Mouse (Mus musculus): ENCODE measurements around the gene Tanc1. TPM values are rescaled to one million over a fixed set of nuclear protein-coding genes. Genes with fewer than 3 reads are reported as not detected.

The Tanc1 gene
- total RNA-seq, 2 experiments from 2014 or later = 13.0 to 14.9 TPM

GRCm38 (mm10) chr2:59710771-59711170 lies 98.9 kb downstream of the Tanc1 start:
- intact Hi-C loops (cut with DNase I) = no loop called here
- DNase-seq (ENCODE audit: low spot score in 2 of 2) = no peak

DNA sequence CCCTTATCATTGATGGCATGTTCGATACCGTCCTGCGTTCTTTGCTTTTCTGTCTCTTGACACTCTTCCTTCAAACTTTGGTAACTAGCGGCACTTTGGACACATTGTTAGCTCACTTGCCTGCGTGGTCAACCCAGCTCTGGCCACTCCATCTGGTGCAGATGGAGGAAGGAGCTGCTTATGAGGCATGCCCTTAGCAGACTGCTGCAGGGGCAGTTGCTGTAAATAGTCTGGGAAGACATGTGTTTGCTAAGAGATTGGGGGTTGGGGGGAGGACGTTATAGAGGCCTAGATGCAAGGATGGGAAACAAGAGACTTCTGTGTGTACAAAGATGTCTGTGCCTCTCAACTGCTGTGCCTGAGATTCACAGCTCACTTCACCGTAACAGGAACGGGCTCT lies 100.2 kb downstream of the Tanc1 start:
- intact Hi-C loops (cut with DNase I) = no loop called here
- DNase-seq (ENCODE audit: low spot score in 2 of 2) = no peak

- no peak for DNase-seq (ENCODE audit: low spot score in 2 of 2)
- intact Hi-C loops (cut with DNase I) = no loop called here
Observed at GRCm38 (mm10) chr2:59712484-59712883, 100.6 kb downstream of the Tanc1 start.

DNA sequence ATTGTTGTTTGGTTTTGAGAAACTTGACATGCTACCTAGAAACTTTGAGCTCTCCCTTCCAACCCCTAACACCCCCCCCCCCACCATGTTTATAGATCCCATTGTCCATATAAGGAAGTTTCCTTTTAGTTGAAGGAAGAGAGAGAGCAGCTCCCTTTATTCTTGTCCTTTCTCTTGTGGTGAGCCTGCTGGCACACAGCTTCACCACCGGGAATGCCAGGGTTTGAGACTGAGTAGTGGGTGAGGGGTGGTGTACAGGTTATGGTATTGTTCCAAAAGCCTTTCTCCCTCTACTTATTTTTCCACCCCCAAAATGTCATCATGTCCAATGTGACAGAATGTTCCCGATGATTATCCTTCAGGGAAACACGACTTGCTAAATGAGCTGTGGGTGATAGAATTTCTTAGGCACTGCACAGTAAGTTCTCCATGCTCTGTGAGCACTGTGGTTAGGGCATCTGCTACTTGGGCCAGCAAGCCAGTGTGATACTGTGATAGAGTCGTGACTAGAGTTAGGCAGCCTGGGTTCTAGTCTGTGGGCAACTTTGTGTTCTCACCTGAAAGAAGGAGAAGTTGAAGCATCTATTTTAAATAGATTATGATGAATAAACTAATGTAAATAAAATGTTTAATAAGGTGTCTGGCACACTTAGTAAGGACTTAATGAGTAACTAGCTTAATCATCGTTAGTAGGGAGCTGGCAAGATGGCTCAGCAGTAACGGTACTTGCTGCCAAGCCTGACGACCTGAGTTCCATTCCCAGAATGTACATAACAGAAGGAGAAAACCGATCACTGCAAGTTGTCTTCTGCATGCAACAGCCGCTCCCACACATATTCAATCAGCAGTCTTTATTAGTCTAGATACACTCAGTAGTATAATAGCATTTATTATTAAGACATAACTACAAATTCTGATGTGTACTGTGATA lies 102.0 kb downstream of the Tanc1 start:
- intact Hi-C loops (cut with DNase I) = no loop called here

GRCm38 (mm10) chr2:59714992-59715391 lies 103.2 kb downstream of the Tanc1 start:
- intact Hi-C loops (cut with DNase I) = no loop called here
- DNase-seq (ENCODE audit: low spot score in 2 of 2) = no peak

More for the DNA sequence above, 102.0 kb downstream of the Tanc1 start:
- DNase-seq (ENCODE audit: low spot score in 2 of 2) = no peak

DNA sequence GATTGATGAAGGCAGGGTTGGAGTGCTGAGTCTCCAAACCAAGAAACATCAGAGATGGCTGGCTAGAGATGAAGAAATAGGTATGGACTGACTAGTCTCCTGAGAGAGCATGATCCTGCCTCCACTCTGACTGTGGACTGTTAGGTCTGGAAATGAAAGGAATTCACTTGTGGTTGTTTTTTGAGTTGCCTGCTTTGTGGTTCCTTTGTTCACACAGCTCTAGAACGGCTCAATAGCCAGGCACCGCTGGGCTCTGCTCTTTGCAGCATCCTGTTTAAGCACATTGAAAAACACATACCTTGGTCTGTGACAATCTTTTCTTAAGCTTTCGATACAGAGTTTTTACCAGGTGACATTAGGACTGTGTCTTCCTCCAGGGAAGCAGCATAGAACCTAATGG lies 104.6 kb downstream of the Tanc1 start:
- no peak for DNase-seq (ENCODE audit: low spot score in 2 of 2)
- intact Hi-C loops (cut with DNase I) = no loop called here

DNA sequence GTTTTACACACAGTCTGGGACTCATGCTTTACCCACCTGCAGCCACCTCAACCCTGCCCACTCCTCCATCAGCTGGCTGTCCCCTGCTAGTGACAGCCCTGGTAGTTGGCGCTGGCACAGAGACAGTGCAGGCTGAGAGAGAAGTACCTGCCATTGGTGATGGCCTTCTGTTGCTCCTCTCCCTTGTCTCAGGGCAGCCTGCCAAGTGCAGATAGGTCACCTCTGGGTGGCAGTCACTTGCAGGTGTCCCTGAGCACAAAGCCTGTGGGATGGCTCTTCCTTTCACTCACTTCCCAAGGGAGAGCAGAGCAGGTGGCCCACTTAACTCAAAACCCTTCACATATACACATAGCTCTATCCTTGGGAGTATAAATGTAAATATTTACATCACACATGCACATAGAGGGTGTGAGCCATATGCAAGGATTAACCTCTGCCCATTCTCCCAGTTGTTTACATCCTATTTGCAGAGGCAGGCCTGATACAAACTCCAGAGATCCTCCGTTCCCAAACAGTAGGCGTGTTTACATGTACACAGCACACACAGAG lies 106.0 kb downstream of the Tanc1 start:
- DNase-seq (ENCODE audit: low spot score in 2 of 2) = no peak

GRCm38 (mm10) chr2:59718601-59719416 lies 107.0 kb downstream of the Tanc1 start:
- DNase-seq (ENCODE audit: low spot score in 2 of 2) = no peak
- intact Hi-C loops (cut with DNase I) = no loop called here

More for the DNA sequence above, 106.0 kb downstream of the Tanc1 start:
- intact Hi-C loops (cut with DNase I) = no loop called here

- no peak for DNase-seq (ENCODE audit: low spot score in 2 of 2)
Observed at GRCm38 (mm10) chr2:59719831-59720230, 108.0 kb downstream of the Tanc1 start.

DNA sequence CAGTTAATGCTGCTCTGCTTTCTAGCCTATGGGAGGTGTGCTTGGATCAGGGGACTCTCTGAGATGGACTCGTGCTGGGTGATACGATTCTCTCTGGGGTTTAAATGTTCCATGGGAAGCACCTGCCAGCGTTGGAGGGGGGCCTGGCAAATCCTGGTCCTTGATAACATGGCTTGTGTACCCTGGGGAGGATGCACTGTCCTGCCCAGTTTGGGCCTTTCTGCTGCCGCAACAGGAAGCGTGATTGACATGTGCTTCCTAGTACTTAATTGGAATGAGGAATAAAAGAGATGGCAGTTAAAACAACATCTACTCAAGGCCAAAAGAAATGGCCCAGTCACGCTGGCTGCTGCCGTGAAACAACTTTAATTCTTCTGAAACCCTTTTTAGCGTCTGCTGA lies 109.3 kb downstream of the Tanc1 start:
- no peak for DNase-seq (ENCODE audit: low spot score in 2 of 2)
- intact Hi-C loops (cut with DNase I) = no loop called here

More at GRCm38 (mm10) chr2:59719831-59720230, 108.0 kb downstream of the Tanc1 start:
- intact Hi-C loops (cut with DNase I) = no loop called here

DNA sequence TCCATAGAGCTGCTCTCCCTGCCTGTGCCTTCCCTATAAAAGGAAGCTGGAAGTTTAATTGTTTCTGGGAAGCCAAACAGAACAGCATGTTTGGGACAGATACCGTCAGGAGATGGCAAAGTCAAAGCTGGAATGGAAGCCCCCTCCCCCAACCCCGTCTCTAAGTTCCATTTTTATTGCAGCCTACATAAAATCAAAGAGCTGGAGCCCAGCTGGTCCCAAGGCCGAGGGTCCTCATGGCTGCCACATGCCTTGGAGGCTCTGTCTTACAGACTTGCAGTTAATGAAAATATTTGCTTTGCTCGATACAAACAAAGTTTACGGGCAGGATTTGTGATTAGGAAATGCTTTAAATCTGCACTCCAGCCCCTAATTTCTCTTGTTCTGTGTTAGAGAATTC lies 109.9 kb downstream of the Tanc1 start:
- no peak for DNase-seq (ENCODE audit: low spot score in 2 of 2)
- intact Hi-C loops (cut with DNase I) = no loop called here

DNA sequence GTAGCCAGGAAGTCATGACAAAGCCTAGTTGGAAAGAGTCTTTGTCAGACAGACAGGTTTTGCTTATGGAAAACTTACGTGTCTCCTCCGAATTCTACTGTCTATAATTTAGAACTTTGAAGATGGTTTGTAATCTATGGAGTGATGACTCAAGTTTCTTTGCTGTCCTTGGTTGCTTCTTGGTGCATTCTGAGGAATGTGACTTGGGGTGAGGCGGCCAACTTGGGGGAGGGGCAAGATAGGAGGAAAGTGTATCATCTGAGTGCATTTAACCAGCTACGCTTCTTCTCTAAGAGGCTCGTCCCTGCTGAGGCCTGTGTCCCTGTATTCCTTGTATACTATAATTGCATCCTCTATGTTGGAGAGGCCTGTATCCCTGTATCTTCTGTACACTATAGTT lies 111.5 kb downstream of the Tanc1 start:
- DNase-seq (ENCODE audit: low spot score in 2 of 2) = no peak
- intact Hi-C loops (cut with DNase I) = no loop called here

DNA sequence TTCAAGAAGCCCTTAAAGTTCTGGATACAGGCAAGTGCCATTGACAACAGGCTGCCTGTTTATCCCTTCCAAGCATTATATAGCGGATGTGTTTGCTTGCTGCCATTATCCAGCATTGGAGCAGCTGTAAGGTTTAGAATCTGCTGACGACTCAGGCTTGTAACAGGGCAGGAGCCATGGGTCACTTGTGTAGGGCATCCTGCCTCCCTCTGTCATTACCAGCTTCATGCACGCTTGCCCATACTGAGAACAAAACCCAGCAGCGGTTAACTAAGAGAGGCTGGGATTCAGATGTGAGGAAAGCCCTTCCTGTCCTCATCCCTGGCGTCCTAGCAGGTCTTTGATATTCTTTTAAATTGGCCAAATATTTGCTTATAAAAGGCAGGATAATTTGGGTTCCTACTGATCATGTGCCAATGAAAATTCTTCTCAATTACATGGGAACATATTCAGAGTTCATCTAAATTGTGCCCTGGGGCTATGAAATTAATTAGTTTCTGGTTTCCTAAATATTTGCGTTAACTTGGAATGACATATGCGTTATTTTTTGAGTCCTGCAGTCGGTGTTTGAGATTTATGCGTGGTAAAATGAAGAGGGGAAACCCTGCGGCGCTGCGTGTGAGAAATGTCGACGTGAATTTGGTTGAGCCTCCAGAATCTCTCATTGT lies 113.8 kb downstream of the Tanc1 start:
- intact Hi-C loops (cut with DNase I) = no loop called here
- no peak for DNase-seq (ENCODE audit: low spot score in 2 of 2)

- DNase-seq (ENCODE audit: low spot score in 2 of 2) = no peak
- intact Hi-C loops (cut with DNase I) = no loop called here
Observed at GRCm38 (mm10) chr2:59731831-59732230, 120.0 kb downstream of the Tanc1 start.

- intact Hi-C loops (cut with DNase I) = no loop called here
Observed at GRCm38 (mm10) chr2:59733410-59733809, 121.6 kb downstream of the Tanc1 start.

DNA sequence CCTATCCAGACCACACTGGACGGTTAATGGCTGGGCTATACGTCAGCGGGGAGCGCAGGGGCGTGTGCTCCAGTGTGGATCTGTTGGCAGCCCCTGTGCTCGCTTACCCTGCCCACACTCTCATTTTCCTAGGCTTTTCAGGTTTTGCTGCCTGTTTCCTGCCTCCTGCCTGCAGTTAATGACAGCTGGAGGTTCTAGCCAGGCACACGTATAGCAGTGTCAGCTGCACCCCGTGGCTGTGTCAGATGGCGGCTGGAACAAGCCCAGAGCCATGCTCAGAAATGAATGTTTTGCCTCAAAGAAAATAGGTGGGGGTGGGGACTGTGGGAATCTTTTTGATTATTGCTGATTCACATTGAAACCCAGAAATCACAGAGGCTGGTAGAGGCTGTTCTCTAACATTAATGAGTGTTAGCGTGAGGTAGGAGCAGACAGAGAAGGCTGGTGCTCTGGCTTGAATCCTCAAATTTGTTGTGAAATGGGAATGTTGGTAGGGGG lies 124.6 kb downstream of the Tanc1 start:
- peak in 1 of 2 experiments; percentile 33 for DNase-seq (ENCODE audit: low spot score in 2 of 2)
- intact Hi-C loops (cut with DNase I) = no loop called here

More at GRCm38 (mm10) chr2:59733410-59733809, 121.6 kb downstream of the Tanc1 start:
- no peak for DNase-seq (ENCODE audit: low spot score in 2 of 2)

DNA sequence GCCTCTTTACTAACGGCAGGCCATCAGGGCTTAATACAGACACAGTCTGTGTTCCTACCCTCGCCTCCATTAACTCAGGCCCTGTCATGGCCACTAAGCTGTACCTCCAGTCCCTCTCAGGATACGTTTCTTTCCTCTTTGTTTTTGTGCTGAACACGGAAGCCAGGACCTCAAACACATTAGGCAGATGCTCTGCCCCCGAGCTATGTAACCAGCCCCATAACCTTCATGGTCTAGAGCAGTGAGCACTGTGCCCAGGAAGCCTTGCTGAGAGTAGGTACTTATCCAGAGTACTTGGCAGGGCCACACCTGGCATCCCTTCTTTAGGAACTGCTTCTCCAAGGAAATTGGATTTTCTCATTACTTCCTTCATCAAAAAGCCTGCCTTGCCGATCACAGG lies 125.5 kb downstream of the Tanc1 start:
- no peak for DNase-seq (ENCODE audit: low spot score in 2 of 2)
- intact Hi-C loops (cut with DNase I) = no loop called here

DNA sequence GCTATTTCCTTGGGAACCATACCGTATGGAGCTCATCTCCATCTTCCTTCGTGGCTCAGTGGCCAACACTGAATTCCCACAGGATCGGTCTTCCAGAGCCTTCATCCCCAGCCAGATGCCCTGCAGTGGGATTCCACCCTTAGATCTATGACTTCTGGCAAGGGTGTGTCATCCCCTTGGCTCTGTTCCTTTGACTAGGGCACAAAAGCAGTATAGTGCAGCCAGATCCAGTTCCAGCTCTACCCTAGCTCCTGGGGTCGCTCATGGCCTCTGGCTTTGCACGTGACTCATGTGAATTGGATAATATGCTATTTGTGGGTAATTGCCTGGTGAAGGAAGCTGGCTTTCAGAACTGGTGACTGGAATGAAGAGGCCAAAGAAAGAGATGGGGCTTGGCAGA lies 126.5 kb downstream of the Tanc1 start:
- intact Hi-C loops (cut with DNase I) = no loop called here
- DNase-seq (ENCODE audit: low spot score in 2 of 2) = no peak

- intact Hi-C loops (cut with DNase I) = no loop called here
Observed at GRCm38 (mm10) chr2:59739036-59739435, 127.2 kb downstream of the Tanc1 start.

More at GRCm38 (mm10) chr2:59739036-59739435, 127.2 kb downstream of the Tanc1 start:
- no peak for DNase-seq (ENCODE audit: low spot score in 2 of 2)

Data from left cerebral cortex, postnatal 14 days (tissue).